In genomic region chr2:34783064-34784020, GRCm38 (mm10) we compare ENCODE assay signal across 14 mouse cellular contexts. TPM values are rescaled to one million over a fixed set of nuclear protein-coding genes. Genes with fewer than 3 reads are reported as not detected.
A peak's percentile ranks its signal among the peaks of the same experiment; 100 is the strongest.
DNase-seq lines count a peak whose midpoint lies in the region; ATAC-seq lines count a peak whose summit lies in the region.
"Had no signal": no experiment of that assay in that cellular context is flagged by ENCODE, and none has a peak within 500 bp of the region (broad histone marks: within the 10 kb centered on the region; RNA-seq: fewer than 3 reads in every experiment).

No protein-coding gene starts in this region.

- intact Hi-C loops in left cerebral cortex, postnatal 4 days (cut with DNase I), result no loop called here

- DNase-seq in embryo, embryonic 10 days (ENCODE audit: low spot score), result peak; percentile 25
- DNase-seq in embryo, embryonic 11 days, result no peak
- peak; percentile 23 for DNase-seq in CD4-positive helper T cell, adult 2 months (ENCODE audit: low read depth, low spot score)
- DNase-seq in frontal cortex, postnatal 36 days (ENCODE audit: low spot score in 2 of 2), result no peak
- no peak for DNase-seq in kidney, adult 9 months
- DNase-seq in left cerebral cortex, postnatal 4 days, result no peak

- peaks cover 37% of the 10 kb centered on the region for H3K4me1 ChIP-seq in liver, embryonic 15.5 days (replicated peaks)
- H3K4me1 ChIP-seq: embryonic facial prominence, embryonic 13.5 days; limb, embryonic 13.5 days had no signal

- peak overlapping the region; percentile 95 for H3K27ac ChIP-seq in liver, embryonic 15.5 days (replicated peaks)
- H3K27ac ChIP-seq: embryonic facial prominence, embryonic 13.5 days; gastrocnemius, adult 2 months; limb, embryonic 13.5 days; midbrain, embryonic 13.5 days had no signal

- peak; percentile 91 for ATAC-seq in erythroblast, adult 5-6 weeks (replicated peaks; ENCODE audit: low FRiP score, poor library complexity, severe bottlenecking)
- ATAC-seq in liver, embryonic 15.5 days (ENCODE audit: insufficient read depth), result peak; percentile 98
- ATAC-seq: midbrain, embryonic 13.5 days had no signal

- H3K36me3 ChIP-seq in liver, embryonic 15.5 days (replicated peaks), result peaks cover 71% of the 10 kb centered on the region

- no peaks in the 10 kb centered on the region for H3K9me3 ChIP-seq in liver, embryonic 15.5 days (replicated peaks)
- H3K9me3 ChIP-seq: embryonic facial prominence, embryonic 13.5 days; limb, embryonic 13.5 days; midbrain, embryonic 13.5 days had no signal

- H3K4me3 ChIP-seq in liver, embryonic 15.5 days (replicated peaks), result peak overlapping the region; percentile 28
- H3K4me3 ChIP-seq: embryonic facial prominence, embryonic 13.5 days; gastrocnemius, adult 2 months; limb, embryonic 13.5 days; midbrain, embryonic 13.5 days had no signal

- 38% methylated on average over 14 of the region's 14 CpGs for WGBS in liver, embryonic 15.5 days (ENCODE audit: insufficient replicate concordance)

- H3K4me2 ChIP-seq in liver, embryonic 15.5 days, result peak overlapping the region; percentile 60
- H3K4me2 ChIP-seq: embryonic facial prominence, embryonic 13.5 days; limb, embryonic 13.5 days; midbrain, embryonic 13.5 days had no signal

- no peaks in the 10 kb centered on the region for H3K27me3 ChIP-seq in liver, embryonic 15.5 days
- H3K27me3 ChIP-seq: embryonic facial prominence, embryonic 13.5 days; limb, embryonic 13.5 days; midbrain, embryonic 13.5 days had no signal

- peak overlapping the region; percentile 51 for H3K9ac ChIP-seq in liver, embryonic 15.5 days
- H3K9ac ChIP-seq: embryonic facial prominence, embryonic 13.5 days; limb, embryonic 13.5 days; midbrain, embryonic 13.5 days had no signal

RNA-seq across cellular contexts. Expression of gene Hspa5, which starts 11.6 kb away (rescaled TPM):
- 229 and 240 TPM in 2 replicates for total RNA-seq in erythroblast, adult 5-6 weeks (2015; ENCODE audit: low replicate concordance)
- total RNA-seq in erythroblast, adult 5-6 weeks (2017; ENCODE audit: low replicate concordance), result 904 and 907 TPM in 2 replicates
- 509 TPM in 2 replicates for polyA plus RNA-seq in liver, embryonic 15.5 days (2015; fragmentation: Nextera tagmentation; extraction: Ambion mirVana)
- 100 to 1,000 TPM; 260 to 290 TPM for total RNA-seq in left cerebral cortex, postnatal 4 days (2021)

RNA-seq across cellular contexts. Expression of gene Rabepk, which starts 16.4 kb away (rescaled TPM):
- total RNA-seq in erythroblast, adult 5-6 weeks (2015; ENCODE audit: low replicate concordance), result 1.2 and 7.1 TPM in 2 replicates
- total RNA-seq in erythroblast, adult 5-6 weeks (2017; ENCODE audit: low replicate concordance), result 10.1 and 10.2 TPM in 2 replicates
- 20.1 and 22.3 TPM in 2 replicates for polyA plus RNA-seq in liver, embryonic 15.5 days (2015; fragmentation: Nextera tagmentation; extraction: Ambion mirVana)
- total RNA-seq in left cerebral cortex, postnatal 4 days (2021), result 10 to 100 TPM; 22.9 to 25.2 TPM

RNA-seq across cellular contexts. Expression of gene Gapvd1, which starts 28.3 kb away (rescaled TPM):
- 308 and 329 TPM in 2 replicates for total RNA-seq in erythroblast, adult 5-6 weeks (2015; ENCODE audit: low replicate concordance)
- total RNA-seq in erythroblast, adult 5-6 weeks (2017; ENCODE audit: low replicate concordance), result 761 and 1,292 TPM in 2 replicates
- 79.9 and 89.4 TPM in 2 replicates for polyA plus RNA-seq in liver, embryonic 15.5 days (2015; fragmentation: Nextera tagmentation; extraction: Ambion mirVana)
- 100 to 1,000 TPM; 119 to 123 TPM for total RNA-seq in left cerebral cortex, postnatal 4 days (2021)

RNA-seq across cellular contexts. Expression of gene Fbxw2, which starts 42.8 kb away (rescaled TPM):
- total RNA-seq in erythroblast, adult 5-6 weeks (2015; ENCODE audit: low replicate concordance), result 104 and 121 TPM in 2 replicates
- total RNA-seq in erythroblast, adult 5-6 weeks (2017; ENCODE audit: low replicate concordance), result 178 and 181 TPM in 2 replicates
- polyA plus RNA-seq in liver, embryonic 15.5 days (2015; fragmentation: Nextera tagmentation; extraction: Ambion mirVana), result 57.5 and 60.5 TPM in 2 replicates
- total RNA-seq in left cerebral cortex, postnatal 4 days (2021), result 100 to 1,000 TPM; 103 to 104 TPM

RNA-seq across cellular contexts. Expression of gene Gm34653, which starts 49.5 kb away (rescaled TPM):
- total RNA-seq in erythroblast, adult 5-6 weeks (2015; ENCODE audit: low replicate concordance), result not detected in 2 replicates
- total RNA-seq in erythroblast, adult 5-6 weeks (2017; ENCODE audit: low replicate concordance), result not detected in 2 replicates
- not detected in 2 replicates for polyA plus RNA-seq in liver, embryonic 15.5 days (2015; fragmentation: Nextera tagmentation; extraction: Ambion mirVana)
- not detected for total RNA-seq in left cerebral cortex, postnatal 4 days (2021)
- total RNA-seq: layer of hippocampus, adult 18-20 months; neutrophil, adult 5-6 weeks had no signal

Comparison
In these comparisons a context has a peak if more than half of its experiments do, and no peak if none do; other contexts are left out.
1. DNase-seq: peak in embryo, embryonic 10 days (single experiment) and CD4-positive helper T cell, adult 2 months (single experiment); none in embryo, embryonic 11 days (single experiment), frontal cortex, postnatal 36 days (0 of 2), kidney, adult 9 months (single experiment) and left cerebral cortex, postnatal 4 days (single experiment).